Mouse (Mus musculus) embryo, embryonic 10 days (tissue): ENCODE measurements around the gene Raf1.
"Not testable (repeated sequence)": the region's sequence is repeated elsewhere in the genome, so short reads cannot be mapped to it uniquely, and the experiment has no call there.

Experiments used
- DNase-seq: peaks from one replicate; pipeline ENCODE4 v3.0.0-alpha.2; 2015; ENCODE audit warnings: low spot score

Gene Raf1

GRCm38 (mm10) chr6:115681066-115681465 lies 4.6 kb upstream of the Raf1 start:
- no peak for DNase-seq

- DNase-seq: no peak
Observed at GRCm38 (mm10) chr6:115678012-115678411, 1.6 kb upstream of the Raf1 start.

- DNase-seq: no peak
Observed at GRCm38 (mm10) chr6:115677441-115677840, 1.0 kb upstream of the Raf1 start.

GRCm38 (mm10) chr6:115675508-115676336 lies 713 bp downstream of the Raf1 start:
- peak; percentile 46 for DNase-seq

- peak; percentile 12 for DNase-seq
Observed at GRCm38 (mm10) chr6:115675166-115675507, 1.3 kb downstream of the Raf1 start.

- no peak for DNase-seq
Observed at GRCm38 (mm10) chr6:115674316-115674715, 2.1 kb downstream of the Raf1 start.

- DNase-seq: no peak
Observed at GRCm38 (mm10) chr6:115672700-115673099, 3.7 kb downstream of the Raf1 start.

GRCm38 (mm10) chr6:115666641-115667040 lies 9.8 kb downstream of the Raf1 start:
- DNase-seq: no peak

- DNase-seq: no peak
Observed at GRCm38 (mm10) chr6:115664268-115664667, 12.2 kb downstream of the Raf1 start.

GRCm38 (mm10) chr6:115658802-115659201 lies 17.6 kb downstream of the Raf1 start:
- DNase-seq: no peak

GRCm38 (mm10) chr6:115653939-115654338 lies 22.5 kb downstream of the Raf1 start:
- DNase-seq: no peak

GRCm38 (mm10) chr6:115651719-115652118 lies 24.7 kb downstream of the Raf1 start:
- DNase-seq: no peak

GRCm38 (mm10) chr6:115650476-115651427 lies 25.7 kb downstream of the Raf1 start:
- peak; percentile 27 for DNase-seq

- DNase-seq: no peak
Observed at GRCm38 (mm10) chr6:115649792-115650365, 26.6 kb downstream of the Raf1 start.

GRCm38 (mm10) chr6:115643315-115643714 lies 33.1 kb downstream of the Raf1 start:
- DNase-seq: no peak

GRCm38 (mm10) chr6:115638188-115638587 lies 38.2 kb downstream of the Raf1 start:
- DNase-seq: not testable (repeated sequence)

GRCm38 (mm10) chr6:115634015-115634414 lies 42.4 kb downstream of the Raf1 start:
- DNase-seq: no peak

GRCm38 (mm10) chr6:115631056-115631795 lies 45.2 kb downstream of the Raf1 start:
- no peak for DNase-seq

- no peak for DNase-seq
Observed at GRCm38 (mm10) chr6:115626121-115626520, 50.3 kb downstream of the Raf1 start.

- no peak for DNase-seq
Observed at GRCm38 (mm10) chr6:115620942-115621341, 55.5 kb downstream of the Raf1 start.

GRCm38 (mm10) chr6:115619818-115620217 lies 56.6 kb downstream of the Raf1 start:
- DNase-seq: no peak

- no peak for DNase-seq
Observed at GRCm38 (mm10) chr6:115615983-115616382, 60.5 kb downstream of the Raf1 start.
